Mouse (Mus musculus): ENCODE measurements at regions not wholly inside any gene's neighbourhood (a gene's known extent, or its start where the extent isn't known, plus 50 kb on each side); places are given as distances from the start of the nearest gene placed in this dataset.

DNA sequence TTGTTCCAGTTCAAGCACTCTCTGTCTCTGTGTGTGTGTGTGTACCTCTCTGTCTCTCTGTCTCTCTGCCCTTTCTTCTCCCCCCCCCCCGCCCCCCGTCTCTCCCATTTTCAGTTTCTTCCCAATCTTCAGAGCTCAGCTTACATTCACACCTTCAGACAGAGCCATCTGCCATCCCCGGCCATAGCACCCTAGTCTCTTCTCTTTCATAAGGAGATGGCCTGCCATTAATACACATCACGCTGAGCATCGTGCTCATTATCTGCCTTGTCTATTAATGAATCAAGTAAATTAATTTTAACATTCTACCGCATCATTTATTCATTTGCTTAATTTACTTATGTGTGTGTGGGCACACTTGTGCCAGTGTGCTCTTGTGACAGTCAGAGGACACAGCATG lies 573.2 kb downstream of the Bnc2 start:
- DNase-seq (ENCODE audit: low spot score in 2 of 2) = no peak

DNA sequence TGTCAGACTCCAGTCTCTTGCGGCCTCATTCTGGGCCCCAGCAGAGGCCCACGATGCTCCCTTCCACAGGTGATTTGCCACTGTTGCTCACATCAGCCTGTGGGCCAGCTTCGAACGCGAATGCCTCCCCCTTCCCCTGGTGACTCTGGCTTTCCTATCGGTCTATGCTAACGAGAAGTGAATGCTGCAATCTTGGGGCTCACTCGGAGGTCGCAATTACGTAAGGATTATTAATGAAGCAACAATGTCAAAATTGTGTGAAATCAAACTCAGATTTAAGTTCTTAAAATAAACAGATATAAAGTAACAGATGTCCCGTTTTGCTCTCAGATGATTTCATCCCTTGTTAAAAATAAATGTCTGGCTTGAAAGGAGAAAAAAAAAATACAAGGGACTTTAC lies 572.3 kb downstream of the Bnc2 start:
- DNase-seq (ENCODE audit: low spot score in 2 of 2) = no peak

GRCm38 (mm10) chr4:84108592-84108991 lies 566.5 kb downstream of the Bnc2 start:
- DNase-seq (ENCODE audit: low spot score in 2 of 2) = no peak

DNA sequence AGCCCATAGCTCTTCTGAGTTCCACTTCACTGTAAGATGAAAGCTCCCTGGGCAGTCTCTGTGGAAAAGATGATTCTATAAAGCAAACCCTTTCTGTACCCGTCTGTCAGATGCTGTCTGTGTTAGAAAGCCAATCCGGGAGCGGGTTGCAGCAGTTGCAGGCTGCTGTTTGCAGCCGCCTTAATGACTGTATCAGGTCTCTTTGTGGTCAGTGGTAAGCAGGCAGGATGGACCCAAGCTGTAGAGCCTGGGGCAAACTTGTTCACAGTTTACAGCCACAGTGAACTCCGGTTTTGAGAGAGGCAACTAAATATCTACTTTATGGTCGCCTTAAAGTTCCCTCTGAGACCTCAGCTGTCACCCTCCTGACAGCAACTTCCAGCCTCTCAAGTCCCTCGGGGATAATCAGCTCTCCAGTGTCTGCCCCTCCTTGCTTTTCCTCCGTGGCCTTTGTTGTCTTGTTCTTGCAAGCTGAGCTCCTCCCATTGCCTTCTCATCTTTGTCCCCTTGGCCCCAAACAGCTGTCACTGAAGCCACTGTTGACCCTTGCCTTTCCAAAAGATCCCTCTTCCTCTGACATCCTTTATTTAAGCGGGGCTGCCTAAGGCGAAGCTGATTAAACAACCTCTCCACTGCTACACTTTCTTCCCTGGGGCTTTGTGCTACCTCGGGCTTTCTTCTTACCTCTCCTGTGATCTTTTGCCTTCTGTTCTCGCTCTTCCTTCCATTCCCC lies 565.1 kb downstream of the Bnc2 start:
- no peak for DNase-seq (ENCODE audit: low spot score in 2 of 2)

DNA sequence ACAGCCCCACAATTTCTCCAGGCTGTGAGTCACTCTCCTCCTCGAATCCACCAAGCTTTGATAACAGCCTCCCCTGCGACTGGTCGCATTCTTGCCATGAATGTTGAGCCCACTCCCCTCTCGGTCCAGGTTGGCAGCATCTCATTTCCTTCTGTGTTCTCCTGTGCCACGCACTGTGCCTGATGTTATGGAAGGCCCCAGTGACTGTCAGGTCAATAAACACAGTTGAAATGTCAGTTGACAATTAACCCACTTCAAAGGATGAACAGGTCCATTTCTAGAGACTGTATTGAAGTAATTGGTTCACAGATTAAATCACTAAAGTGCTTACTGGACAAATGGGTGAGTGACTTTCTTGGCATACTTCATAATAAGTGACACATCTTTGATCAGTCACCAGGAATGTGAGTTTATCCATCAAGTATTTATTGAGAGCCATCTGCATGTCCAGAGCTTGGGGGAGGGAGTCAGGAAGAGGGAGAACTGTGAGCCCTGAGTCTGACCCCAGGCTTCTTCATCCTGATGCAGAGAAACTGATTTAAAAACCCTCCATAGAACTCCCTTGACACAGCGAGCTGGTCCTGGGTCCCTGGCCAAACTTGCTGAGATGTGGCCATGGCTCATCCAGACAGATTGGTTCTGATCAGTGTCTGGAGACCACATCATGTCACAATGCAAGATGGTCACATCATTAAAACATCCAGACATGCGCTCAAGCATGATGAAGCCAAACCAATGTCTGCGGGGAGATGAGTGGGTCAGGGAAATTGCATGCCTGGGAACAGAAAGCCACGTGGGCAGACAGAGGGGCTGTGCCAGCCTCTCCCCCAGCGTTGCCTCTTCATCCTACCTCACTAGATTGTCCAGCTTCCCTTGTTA lies 560.7 kb downstream of the Bnc2 start:
- no peak for DNase-seq (ENCODE audit: low spot score in 2 of 2)

DNA sequence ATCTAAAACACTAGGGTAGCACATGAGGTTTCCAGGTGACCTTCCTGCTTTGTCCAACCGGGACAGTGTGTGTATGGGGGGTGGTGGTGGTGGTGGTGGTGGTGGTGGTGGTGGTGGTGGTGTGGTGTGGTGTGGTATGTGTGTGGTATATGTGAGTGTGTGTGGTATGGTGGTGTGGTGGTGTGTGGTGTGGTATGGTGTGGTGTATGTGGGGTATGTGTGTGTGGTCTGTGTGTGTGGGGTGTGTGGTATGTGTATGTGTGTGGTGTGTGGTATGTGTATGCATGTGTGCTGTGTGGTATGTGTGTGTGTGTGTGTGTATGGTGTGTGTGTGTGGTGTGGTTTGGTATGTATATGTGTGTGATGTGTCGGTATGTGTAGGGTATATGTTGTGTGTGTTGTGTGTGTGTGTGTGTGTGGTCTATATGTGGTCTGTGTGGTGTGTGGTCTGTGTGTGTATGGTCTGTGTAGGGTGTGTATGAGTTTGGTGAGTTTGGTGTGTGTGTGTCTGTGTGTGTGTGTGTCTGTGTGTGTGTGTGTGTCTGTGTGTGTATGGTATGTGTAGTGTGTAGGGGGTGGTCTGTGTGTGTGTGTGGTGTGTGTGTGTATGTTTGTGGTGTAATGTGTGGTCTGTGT lies 556.7 kb downstream of the Bnc2 start:
- no peak for DNase-seq (ENCODE audit: low spot score in 2 of 2)

DNA sequence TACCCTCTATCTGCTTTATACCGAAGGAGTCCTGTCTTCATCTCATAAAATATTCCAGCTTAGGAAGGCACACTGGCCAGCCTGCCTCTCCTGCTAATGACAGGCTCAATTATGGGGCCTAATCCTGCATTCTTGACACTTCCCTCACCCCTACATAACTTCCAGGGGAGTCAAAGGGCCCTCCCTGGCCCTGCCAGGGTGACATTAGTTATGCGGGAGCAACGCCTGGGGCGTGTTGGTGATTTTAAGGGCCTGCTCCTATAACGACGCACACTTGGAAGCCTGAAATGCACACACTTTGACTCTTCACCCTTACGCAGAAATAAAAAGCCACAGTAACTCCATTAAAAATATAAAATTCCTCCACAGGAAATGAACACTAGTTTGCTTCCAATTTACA lies 555.5 kb downstream of the Bnc2 start:
- no peak for DNase-seq (ENCODE audit: low spot score in 2 of 2)

DNA sequence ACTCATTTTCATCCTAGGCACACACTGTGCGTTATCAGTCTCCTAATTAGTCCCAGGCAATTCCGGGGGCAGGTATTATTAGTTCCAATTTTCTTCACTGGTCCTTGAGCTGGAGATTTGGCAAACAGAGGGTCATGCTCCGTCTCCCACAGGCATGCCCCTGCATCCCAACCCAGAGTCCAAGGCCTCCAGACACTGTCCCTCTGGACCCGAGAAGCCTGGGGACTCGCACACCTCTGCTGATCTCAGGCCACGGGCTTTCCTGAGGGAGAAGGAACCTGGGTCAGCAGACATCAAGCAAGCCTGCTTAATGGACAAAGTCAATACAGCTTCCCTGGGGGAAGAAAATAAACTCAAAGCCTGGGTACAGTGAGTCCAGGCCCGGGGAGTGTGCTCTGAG lies 554.7 kb downstream of the Bnc2 start:
- DNase-seq (ENCODE audit: low spot score in 2 of 2) = no peak

DNA sequence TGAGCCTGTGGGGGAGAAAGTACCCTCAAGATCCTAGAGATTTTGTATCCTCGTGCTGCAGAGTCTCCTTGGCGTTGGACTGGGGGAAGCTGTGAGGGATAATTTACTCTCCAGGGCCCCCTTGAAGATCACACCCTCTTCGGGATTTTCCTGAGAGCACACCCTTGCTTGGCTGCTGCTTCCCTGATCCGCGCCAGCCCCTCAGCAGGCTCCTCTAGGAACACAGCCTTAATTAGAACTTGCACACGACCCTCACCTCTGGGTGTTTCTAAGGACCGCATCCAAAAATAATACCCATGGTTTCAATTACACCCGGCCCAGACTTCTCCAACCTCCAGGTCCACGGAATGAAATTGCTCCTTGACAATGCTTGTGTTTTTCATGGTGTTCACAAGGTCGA lies 553.6 kb downstream of the Bnc2 start:
- no peak for DNase-seq (ENCODE audit: low spot score in 2 of 2)

DNA sequence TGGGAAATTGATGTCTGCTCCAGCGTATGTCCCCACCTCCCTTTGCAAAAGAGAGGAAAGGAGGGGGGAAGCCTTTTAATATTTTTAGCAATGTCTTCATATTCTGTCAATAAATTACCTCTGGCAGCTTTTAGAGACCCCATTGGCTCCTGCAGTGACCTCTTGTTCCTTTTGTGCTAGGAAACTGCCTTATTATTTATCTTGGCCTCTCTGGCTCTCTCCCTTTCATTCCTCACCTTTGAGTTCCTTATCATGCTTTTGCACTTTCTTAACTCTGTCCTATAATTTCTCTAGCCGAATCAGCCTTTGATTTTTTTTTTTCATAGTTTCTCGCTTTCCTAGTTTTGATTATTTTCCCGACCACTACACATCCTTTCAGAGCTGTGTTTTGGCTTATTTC lies 548.7 kb downstream of the Bnc2 start:
- no peak for DNase-seq (ENCODE audit: low spot score in 2 of 2)

DNA sequence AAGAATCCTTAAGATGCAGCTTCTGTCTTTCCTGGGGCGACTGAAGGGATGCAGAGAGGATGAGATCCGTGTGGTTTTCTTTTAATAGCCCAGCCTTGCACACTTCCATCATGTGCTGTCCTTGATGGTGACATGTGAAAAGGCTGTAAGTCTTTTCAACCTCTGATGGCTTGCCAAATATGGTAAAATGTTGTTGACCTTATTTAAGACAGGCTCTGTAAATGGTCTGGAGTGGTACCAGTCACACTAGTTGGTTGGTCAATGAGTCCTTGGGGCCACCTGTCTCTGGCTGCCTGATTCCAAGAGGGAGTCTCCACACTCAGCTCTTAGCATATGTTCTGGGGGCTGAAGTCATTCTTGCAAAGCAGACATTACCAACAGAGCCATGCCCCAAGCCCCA lies 547.7 kb downstream of the Bnc2 start:
- no peak for DNase-seq (ENCODE audit: low spot score in 2 of 2)

- no peak for DNase-seq (ENCODE audit: low spot score in 2 of 2)
These were observed 544.1 kb downstream of the Bnc2 start for GRCm38 (mm10) chr4:84130840-84131547.

GRCm38 (mm10) chr4:84135740-84136139 lies 539.3 kb downstream of the Bnc2 start:
- DNase-seq (ENCODE audit: low spot score in 2 of 2) = no peak

GRCm38 (mm10) chr4:84137171-84137919 lies 537.7 kb downstream of the Bnc2 start:
- no peak for DNase-seq (ENCODE audit: low spot score in 2 of 2)

DNA sequence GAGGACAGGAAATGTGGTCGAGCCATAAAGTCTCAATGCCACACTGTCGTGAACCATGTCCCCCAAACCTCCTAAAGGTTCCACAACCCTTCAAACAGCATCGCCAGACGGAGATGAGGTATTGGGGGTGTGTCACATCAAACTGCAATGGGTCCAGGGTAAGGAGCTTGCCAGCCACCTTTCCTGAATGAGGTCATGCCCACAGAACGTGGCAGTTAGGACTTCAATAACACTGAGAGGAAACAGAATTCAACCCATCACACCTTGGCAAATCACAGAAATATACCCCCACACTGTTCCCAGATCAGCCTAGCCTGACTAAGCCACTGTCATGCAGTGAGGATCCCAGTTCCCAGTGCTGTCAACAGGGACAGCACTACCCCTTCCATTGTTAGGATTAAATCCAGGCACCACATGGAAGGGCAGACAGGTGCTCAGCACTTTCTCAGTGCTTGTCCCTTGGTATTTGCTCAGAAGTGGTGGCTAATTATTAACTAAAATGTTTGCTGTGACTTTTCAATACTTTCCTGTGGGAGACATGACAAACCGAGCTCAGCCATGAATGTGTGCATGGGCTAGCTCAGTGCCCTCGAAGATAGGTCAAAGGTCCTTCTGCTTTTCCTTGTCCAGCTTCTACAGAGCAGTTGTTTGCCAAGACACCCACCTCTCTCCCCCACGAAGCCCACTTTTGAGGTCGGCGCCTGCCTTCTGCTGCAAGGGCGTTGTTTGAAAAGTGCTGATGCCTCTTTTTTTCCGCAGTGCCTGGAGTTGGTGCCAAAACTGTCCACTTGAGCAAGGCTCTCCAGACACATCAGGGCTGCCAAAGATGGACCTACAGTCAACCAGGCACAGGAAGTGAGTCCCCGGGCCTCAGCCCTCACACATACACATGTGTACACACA lies 525.7 kb downstream of the Bnc2 start:
- DNase-seq (ENCODE audit: low spot score in 2 of 2) = no peak

- DNase-seq (ENCODE audit: low spot score in 2 of 2) = no peak
These were observed 524.4 kb downstream of the Bnc2 start for GRCm38 (mm10) chr4:84150698-84151097.

DNA sequence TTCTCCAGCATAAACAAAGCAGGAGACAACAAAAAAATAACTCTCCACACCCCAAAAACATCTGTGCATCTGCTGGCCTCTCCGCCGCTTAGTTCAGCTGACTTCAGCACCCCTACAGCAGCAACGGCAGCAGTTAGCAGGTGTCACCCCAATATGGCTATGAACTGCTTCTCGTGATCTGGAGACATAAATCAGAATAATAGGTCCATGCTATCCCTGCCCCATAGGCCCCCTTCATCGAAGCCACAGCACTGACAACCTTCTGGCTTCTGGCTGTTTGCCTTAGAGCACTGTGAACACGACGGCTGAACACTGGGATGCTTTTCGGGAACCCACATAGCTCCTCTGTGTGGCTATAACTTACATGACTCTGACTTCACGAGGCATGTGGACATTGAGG lies 523.8 kb downstream of the Bnc2 start:
- DNase-seq (ENCODE audit: low spot score in 2 of 2) = no peak

DNA sequence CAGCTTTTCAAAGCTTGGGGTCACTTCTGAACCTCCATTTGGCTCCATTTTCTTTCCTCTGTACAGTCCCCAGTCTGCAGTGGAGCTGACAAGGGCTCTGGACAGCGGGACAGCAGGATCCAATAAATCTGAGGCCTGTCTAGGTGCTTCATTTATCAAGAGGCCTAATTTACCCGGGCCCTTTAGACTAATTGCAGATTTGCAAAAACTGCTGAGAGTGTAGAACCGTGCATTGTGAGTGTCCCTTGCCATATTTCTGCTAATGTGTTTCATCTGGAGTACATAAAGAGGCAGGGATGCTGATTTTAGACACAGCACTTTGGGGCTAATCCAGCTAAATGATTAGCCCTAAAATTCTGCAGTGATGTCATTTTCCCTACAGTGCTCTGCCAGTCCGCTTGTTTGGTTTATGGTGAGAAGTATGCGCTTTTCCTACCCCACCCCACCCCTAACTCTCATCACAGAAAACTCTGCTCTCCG lies 523.1 kb downstream of the Bnc2 start:
- no peak for DNase-seq (ENCODE audit: low spot score in 2 of 2)

DNA sequence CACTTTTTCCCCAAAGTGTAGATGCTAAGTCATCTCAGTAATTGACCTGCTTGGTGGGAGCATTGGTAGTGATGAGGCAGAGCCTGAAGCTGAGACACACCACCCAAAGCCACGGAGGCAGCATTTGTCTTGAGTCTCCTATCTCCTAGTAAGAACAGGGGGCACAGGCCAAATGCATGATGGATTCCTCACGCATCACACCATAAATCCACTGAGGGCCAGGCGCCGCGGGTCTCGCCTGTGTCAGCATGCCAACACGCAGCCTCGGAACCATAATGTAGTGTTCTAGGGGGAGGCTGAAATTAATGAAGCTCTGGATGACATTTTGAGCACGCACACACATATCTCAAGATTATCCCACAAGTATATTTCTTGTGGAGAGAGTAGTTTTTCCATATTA lies 521.5 kb downstream of the Bnc2 start:
- DNase-seq (ENCODE audit: low spot score in 2 of 2) = no peak

All from spleen, postnatal 14 days (tissue).